Mouse (Mus musculus) ES-Bruce4 (cell line): Measurements from ENCODE around the gene Pitpnb.

Experiments used
- CTCF ChIP-seq: IDR thresholded peaks from one replicate; pipeline ENCODE4 v1.8.1; 2011; ENCODE audit warnings: low read depth, low read length
- EP300 ChIP-seq: IDR thresholded peaks from 2 replicates; pipeline ENCODE4 v1.6.1; 2011; ENCODE audit warnings: low read depth, low read length; ENCODE audit not compliant: insufficient read depth
- POLR2A ChIP-seq: IDR thresholded peaks from one replicate; pipeline ENCODE4 v1.8.1; 2011; ENCODE audit warnings: low read length; ENCODE audit not compliant: insufficient read depth

- TF ChIP-seq POLR2A (no peak), CTCF (no peak), EP300 (no peak)
Observed at GRCm38 (mm10) chr5:111420011-111420691, 89.6 kb downstream of the Pitpnb start.
